14 mouse cellular contexts compared by ENCODE assay signal in the genomic region with DNA sequence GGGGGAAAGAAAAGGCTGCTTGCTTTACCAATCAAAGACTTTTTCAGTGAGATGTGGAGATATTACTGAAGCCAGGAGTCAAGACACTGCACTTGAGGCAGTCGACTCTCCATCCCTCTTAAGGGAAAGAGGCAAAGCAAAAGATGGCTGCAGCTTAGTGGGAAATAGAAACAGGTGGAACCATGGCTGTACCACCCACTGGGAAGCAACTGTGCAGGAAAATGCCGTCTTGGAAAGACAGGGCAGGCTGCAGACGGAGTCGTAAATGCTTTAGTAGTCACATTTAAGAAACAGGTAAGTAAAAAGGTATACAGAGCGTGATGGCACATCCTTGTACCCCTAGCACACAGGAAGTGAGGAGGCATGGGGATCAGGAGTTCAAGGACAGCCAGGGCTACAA. TPM values are rescaled to one million over a fixed set of nuclear protein-coding genes. Genes with fewer than 3 reads are reported as not detected.
DNase-seq lines count a peak whose midpoint lies in the region; ATAC-seq and TF ChIP-seq lines count a peak whose summit lies in the region.
"Had no signal": no experiment of that assay in that cellular context is flagged by ENCODE, and none has a peak within 500 bp of the region (broad histone marks: within the 10 kb centered on the region; RNA-seq: fewer than 3 reads in every experiment).

No protein-coding gene starts in this region.

- DNase-seq in left cerebral cortex, adult 2 months (ENCODE audit: extremely low spot score in 1 of 2, low spot score in 2 of 2): no peak
- no peak for DNase-seq in left cerebral cortex, postnatal 10 days (ENCODE audit: extremely low spot score in 1 of 2, low spot score in 2 of 2)
- DNase-seq in cerebellum, adult 8-10 months: peak; percentile 37
- peak; percentile 44 to 48 for DNase-seq in cerebellum, postnatal 36 days
- no peak for DNase-seq in right cerebral cortex, postnatal 10 days (ENCODE audit: low spot score in 2 of 2)
- DNase-seq: adrenal gland, postnatal 14 days; kidney, postnatal 4 days; liver, postnatal 0 days; midbrain, embryonic 14.5 days; right cerebral cortex, adult 18-20 months had no signal

- H3K4me1 ChIP-seq in limb, embryonic 13.5 days: peaks cover 71% of the 10 kb centered on the region

- no peaks in the 10 kb centered on the region for H3K9me3 ChIP-seq in limb, embryonic 13.5 days
- H3K9me3 ChIP-seq: hindbrain, embryonic 15.5 days; neural tube, embryonic 13.5 days had no signal

- 41% methylated on average over 5 of the region's 5 CpGs for WGBS in limb, embryonic 13.5 days

- H3K4me2 ChIP-seq in limb, embryonic 13.5 days (replicated peaks): no peak overlapping the region
- H3K4me2 ChIP-seq: hindbrain, embryonic 15.5 days; neural tube, embryonic 13.5 days had no signal

- no peaks in the 10 kb centered on the region for H3K27me3 ChIP-seq in limb, embryonic 13.5 days
- H3K27me3 ChIP-seq: hindbrain, embryonic 15.5 days; neural tube, embryonic 13.5 days had no signal

- no peak for TF ChIP-seq CTCF in left cerebral cortex, adult 2 months (IDR thresholded peaks at IDR 0.05)

- no peak overlapping the region for H3K9ac ChIP-seq in limb, embryonic 13.5 days
- H3K9ac ChIP-seq: hindbrain, embryonic 15.5 days; liver, postnatal 0 days; neural tube, embryonic 13.5 days had no signal

- H3K4me3 ChIP-seq in left cerebral cortex, adult 2 months: no peak overlapping the region
- H3K4me3 ChIP-seq in limb, embryonic 13.5 days: no peak overlapping the region
- H3K4me3 ChIP-seq: hindbrain, embryonic 15.5 days; neural tube, embryonic 13.5 days had no signal

- peak overlapping the region; percentile 4 for H3K27ac ChIP-seq in left cerebral cortex, adult 2 months
- H3K27ac ChIP-seq in limb, embryonic 13.5 days: peak overlapping the region; percentile 78
- H3K27ac ChIP-seq: neural tube, embryonic 13.5 days had no signal

- no peaks in the 10 kb centered on the region for H3K36me3 ChIP-seq in limb, embryonic 13.5 days
- H3K36me3 ChIP-seq: hindbrain, embryonic 15.5 days; neural tube, embryonic 13.5 days had no signal

- intact Hi-C loops in left cerebral cortex, adult 2 months (cut with DNase I): no loop called here
- intact Hi-C loops in left cerebral cortex, postnatal 10 days (cut with DNase I): no loop called here

- ATAC-seq in limb, embryonic 13.5 days (ENCODE audit: low FRiP score, low read depth): no peak
- no peak for ATAC-seq in megakaryocyte, adult 5-6 weeks (ENCODE audit: poor library complexity, severe bottlenecking)
- ATAC-seq: liver, postnatal 0 days had no signal

RNA-seq across cellular contexts. Expression of a gene that starts 29.4 kb away (rescaled TPM):
- total RNA-seq in left cerebral cortex, adult 2 months (2021): 10 to 100 TPM; 33.3 to 53.1 TPM
- total RNA-seq in left cerebral cortex, postnatal 10 days (2021): 10 to 100 TPM; 27.8 to 37.5 TPM
- polyA plus RNA-seq in limb, embryonic 13.5 days (2015; fragmentation: Nextera tagmentation; extraction: Ambion mirVana): 131 and 136 TPM in 2 replicates
- 55.5 and 84.6 TPM in 2 replicates for total RNA-seq in megakaryocyte, adult 5-6 weeks (2015)
- total RNA-seq in megakaryocyte, adult 5-6 weeks (2017): 52.5 and 65.3 TPM in 2 replicates

Comparison
In these comparisons a context has a peak if more than half of its experiments do, and no peak if none do; other contexts are left out.
1. DNase-seq: peak in cerebellum, adult 8-10 months (single experiment) and cerebellum, postnatal 36 days (2 of 2); none in left cerebral cortex, adult 2 months (0 of 2), left cerebral cortex, postnatal 10 days (0 of 2) and right cerebral cortex, postnatal 10 days (0 of 2).